Mouse (Mus musculus) embryo, embryonic 11.5 days (tissue): ENCODE measurements around the gene Hcfc2.

Experiments
- DNase-seq: peaks from one replicate; pipeline ENCODE4 v3.0.0-alpha.2; 2012; ENCODE audit warnings: low read depth, low spot score

Gene Hcfc2

GRCm38 (mm10) chr10:82695956-82696355 lies at the start of gene Hcfc2:
Gene Hcfc2, plus strand, starts transcription at chr10:82696160.
- DNase-seq, result no peak

GRCm38 (mm10) chr10:82647205-82647811 lies 48.7 kb upstream of the Hcfc2 start:
- DNase-seq, result no peak

- no peak for DNase-seq
These were observed 44.7 kb upstream of the Hcfc2 start for GRCm38 (mm10) chr10:82651221-82651620.

GRCm38 (mm10) chr10:82652625-82653024 lies 43.3 kb upstream of the Hcfc2 start:
- no peak for DNase-seq

- DNase-seq, result no peak
These were observed 41.4 kb upstream of the Hcfc2 start for GRCm38 (mm10) chr10:82654581-82654980.

- DNase-seq, result no peak
These were observed 34.1 kb upstream of the Hcfc2 start for GRCm38 (mm10) chr10:82661820-82662219.

- DNase-seq, result no peak
These were observed 33.5 kb upstream of the Hcfc2 start for GRCm38 (mm10) chr10:82662267-82662990.

GRCm38 (mm10) chr10:82663289-82663688 lies 32.7 kb upstream of the Hcfc2 start:
- DNase-seq, result no peak

GRCm38 (mm10) chr10:82665951-82666350 lies 30.0 kb upstream of the Hcfc2 start:
- no peak for DNase-seq

- peak; percentile 77 for DNase-seq
These were observed 29.3 kb upstream of the Hcfc2 start for GRCm38 (mm10) chr10:82666436-82667234.

- no peak for DNase-seq
These were observed 25.8 kb upstream of the Hcfc2 start for GRCm38 (mm10) chr10:82670205-82670604.

- DNase-seq, result no peak
These were observed 19.0 kb upstream of the Hcfc2 start for GRCm38 (mm10) chr10:82676949-82677348.

- no peak for DNase-seq
These were observed 15.2 kb upstream of the Hcfc2 start for GRCm38 (mm10) chr10:82680769-82681168.

- no peak for DNase-seq
These were observed 14.3 kb upstream of the Hcfc2 start for GRCm38 (mm10) chr10:82681639-82682038.

GRCm38 (mm10) chr10:82685440-82685839 lies 10.5 kb upstream of the Hcfc2 start:
- DNase-seq, result no peak

GRCm38 (mm10) chr10:82689681-82690211 lies 6.2 kb upstream of the Hcfc2 start:
- DNase-seq, result no peak

GRCm38 (mm10) chr10:82690494-82690893 lies 5.5 kb upstream of the Hcfc2 start, which contains the start of gene Glt8d2:
Gene Glt8d2, minus strand, starts transcription at chr10:82690650.
- peak; percentile 71 for DNase-seq

GRCm38 (mm10) chr10:82696453-82697079 lies 606 bp downstream of the Hcfc2 start:
- DNase-seq, result no peak

GRCm38 (mm10) chr10:82697305-82697898 lies 1.4 kb downstream of the Hcfc2 start:
- no peak for DNase-seq

GRCm38 (mm10) chr10:82698712-82699261 lies 2.8 kb downstream of the Hcfc2 start:
- peak; percentile 80 for DNase-seq
